Mouse (Mus musculus) monocyte, adult 2 months (primary cell): ENCODE measurements around the gene Vmn1r117.
"Not testable (repeated sequence)": the region's sequence is repeated elsewhere in the genome, so short reads cannot be mapped to it uniquely, and the experiment has no call there.

Experiments used
- DNase-seq, 2 experiments: peaks; one replicate each; pipeline ENCODE4 v3.0.0; 2022; ENCODE audit warnings: low spot score in 2 of 2, low read depth in 1 of 2

Gene Vmn1r117

GRCm38 (mm10) chr7:20884021-20884420 lies at the start of gene Vmn1r117:
TSS of gene Vmn1r117 (minus strand) at chr7:20884121.
- not testable (repeated sequence) for DNase-seq

GRCm38 (mm10) chr7:20912247-20912646 lies 28.3 kb upstream of the Vmn1r117 start, which contains the start of gene Vmn1r118:
TSS of gene Vmn1r118 (minus strand) at chr7:20912347.
- DNase-seq = not testable (repeated sequence)

- DNase-seq = not testable (repeated sequence)
Observed at GRCm38 (mm10) chr7:20871956-20872355, 12.0 kb downstream of the Vmn1r117 start, which contains the start of gene Vmn1r116. TSS of gene Vmn1r116 (plus strand) at chr7:20872256.

- not testable (repeated sequence) for DNase-seq
Observed at GRCm38 (mm10) chr7:20844885-20845284, 39.0 kb downstream of the Vmn1r117 start, which contains the start of gene Vmn1r115. TSS of gene Vmn1r115 (minus strand) at chr7:20844985.
